8 mouse cellular contexts compared by ENCODE assay signal in the genomic region with DNA sequence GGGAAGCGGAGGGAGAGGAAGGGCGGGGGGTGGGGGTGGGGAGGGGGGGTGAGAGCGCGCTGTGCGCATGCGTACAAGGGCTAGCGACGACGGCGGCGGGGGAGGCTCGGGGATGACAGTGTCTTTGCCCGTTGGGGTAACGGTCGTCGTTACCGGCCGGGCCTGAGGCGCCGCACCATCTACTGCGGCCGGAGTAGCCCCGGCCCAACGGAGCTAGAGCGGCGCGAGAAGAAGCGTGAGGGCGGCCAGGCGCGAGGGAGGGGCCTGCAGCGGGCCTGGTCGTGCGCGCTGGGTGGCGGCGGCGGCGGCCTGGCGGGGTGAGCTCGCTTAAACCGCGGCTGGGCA. TPM values are rescaled to one million over a fixed set of nuclear protein-coding genes. Genes with fewer than 3 reads are reported as not detected.
DNase-seq lines count a peak whose midpoint lies in the region; ATAC-seq lines count a peak whose summit lies in the region.

Msl2 (plus strand) TSS at position 115 of the 345 bp plus-strand sequence.

- H3K36me3 ChIP-seq in kidney, embryonic 15.5 days: no peaks in the 10 kb centered on the region
- no peaks in the 10 kb centered on the region for H3K36me3 ChIP-seq in intestine, embryonic 16.5 days (ENCODE audit: control insufficient read depth, insufficient read depth, low read length)

- H3K9me3 ChIP-seq in kidney, embryonic 15.5 days (replicated peaks): no peaks in the 10 kb centered on the region
- H3K9me3 ChIP-seq in intestine, embryonic 16.5 days (ENCODE audit: control insufficient read depth, low read length): no peaks in the 10 kb centered on the region

- peak within 1 kb of the TSS; percentile 78 for H3K4me2 ChIP-seq in kidney, embryonic 15.5 days
- peak within 1 kb of the TSS; percentile 73 for H3K4me2 ChIP-seq in intestine, embryonic 16.5 days (ENCODE audit: low read depth, low read length)

- peak within 1 kb of the TSS; percentile 98 for H3K4me3 ChIP-seq in kidney, embryonic 15.5 days (replicated peaks)
- peak within 1 kb of the TSS; percentile 72 for H3K4me3 ChIP-seq in intestine, embryonic 16.5 days (ENCODE audit: low read length)

- ATAC-seq in kidney, embryonic 15.5 days (replicated peaks; ENCODE audit: low FRiP score): peak; percentile 70
- ATAC-seq in intestine, embryonic 16.5 days: peak; percentile 70
- no peak for ATAC-seq in megakaryocyte progenitor cell, adult 5-6 weeks (replicated peaks; ENCODE audit: poor library complexity)

- WGBS in kidney, embryonic 15.5 days: under 1% methylated on average over 37 of the region's 43 CpGs
- WGBS in intestine, embryonic 16.5 days: 0% methylated on average over 26 of the region's 43 CpGs

- no peaks in the 10 kb centered on the region for H3K27me3 ChIP-seq in kidney, embryonic 15.5 days
- no peaks in the 10 kb centered on the region for H3K27me3 ChIP-seq in intestine, embryonic 16.5 days (replicated peaks; ENCODE audit: control insufficient read depth, insufficient read depth, low read length)

- peaks cover 19% of the 10 kb centered on the region for H3K4me1 ChIP-seq in kidney, embryonic 15.5 days
- H3K4me1 ChIP-seq in intestine, embryonic 16.5 days (ENCODE audit: control insufficient read depth, insufficient read depth, low read length): peaks cover 12% of the 10 kb centered on the region

- H3K9ac ChIP-seq in kidney, embryonic 15.5 days: peak within 1 kb of the TSS; percentile 97
- peak within 1 kb of the TSS; percentile 99 for H3K9ac ChIP-seq in intestine, embryonic 16.5 days (ENCODE audit: low read depth, low read length)

- H3K27ac ChIP-seq in kidney, embryonic 15.5 days: peak within 1 kb of the TSS; percentile 100
- peak within 1 kb of the TSS; percentile 100 for H3K27ac ChIP-seq in intestine, embryonic 16.5 days (ENCODE audit: low read length)

- DNase-seq in kidney, postnatal 4 days: no peak
- no peak for DNase-seq in adrenal gland, postnatal 4 days (ENCODE audit: low spot score in 2 of 2)
- DNase-seq in gastrocnemius, postnatal 25 days: no peak
- DNase-seq in thymus, adult 18-20 months: no peak
- no peak for DNase-seq in kidney, postnatal 14 days

RNA-seq across cellular contexts. Expression of gene Msl2, which starts in this region (rescaled TPM):
- 4.9 and 7.0 TPM in 2 replicates for polyA plus RNA-seq in kidney, embryonic 15.5 days (2015; fragmentation: Nextera tagmentation; extraction: Ambion mirVana)
- total RNA-seq in adrenal gland, postnatal 4 days (2021): 10 to 100 TPM; 54.7 to 58.2 TPM
- total RNA-seq in gastrocnemius, postnatal 25 days (2021): 10 to 100 TPM; 20.9 to 23.1 TPM
- polyA plus RNA-seq in intestine, embryonic 16.5 days (2015; fragmentation: Nextera tagmentation; extraction: Ambion mirVana): 2.6 TPM in 2 replicates
- total RNA-seq in megakaryocyte progenitor cell, adult 5-6 weeks (2015): 94.2 and 94.6 TPM in 2 replicates
- 37.1 and 45.2 TPM in 2 replicates for total RNA-seq in megakaryocyte progenitor cell, adult 5-6 weeks (2017)
